Comparison of ENCODE assay signal across 10 mouse cellular contexts in the genomic region with DNA sequence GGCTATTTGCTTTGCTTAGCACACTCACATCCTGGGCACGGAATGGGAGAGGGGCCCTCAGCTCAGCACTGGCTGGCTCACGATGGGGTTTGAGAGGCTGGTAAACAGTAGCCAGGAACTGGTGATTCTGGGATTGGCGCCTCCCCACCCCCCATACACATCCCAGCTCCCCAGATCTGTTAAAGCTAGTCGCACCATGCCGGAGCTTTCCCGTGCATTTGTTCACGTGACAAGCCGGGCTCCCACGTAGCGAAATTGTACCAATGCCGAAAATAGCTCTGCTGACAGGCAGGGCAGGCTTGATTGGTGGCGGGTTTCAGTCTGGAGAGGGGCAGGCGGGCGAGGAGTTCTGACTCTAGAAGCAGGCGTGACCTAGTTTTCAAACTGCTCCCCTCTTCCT. TPM values are rescaled to one million over a fixed set of nuclear protein-coding genes. Genes with fewer than 3 reads are reported as not detected.
DNase-seq lines count a peak whose midpoint lies in the region; ATAC-seq and TF ChIP-seq lines count a peak whose summit lies in the region.
"Had no signal": no experiment of that assay in that cellular context is flagged by ENCODE, and none has a peak within 500 bp of the region (broad histone marks: within the 10 kb centered on the region; RNA-seq: fewer than 3 reads in every experiment).

No protein-coding gene starts in this region.

- ATAC-seq in liver, embryonic 11.5 days (replicated peaks; ENCODE audit: low FRiP score), result no peak
- no peak for ATAC-seq in liver, embryonic 12.5 days
- ATAC-seq in stomach, embryonic 16.5 days (ENCODE audit: insufficient read depth, low FRiP score), result no peak

- H3K4me2 ChIP-seq in liver, embryonic 11.5 days, result peak overlapping the region; percentile 33
- H3K4me2 ChIP-seq in liver, embryonic 12.5 days, result peak overlapping the region; percentile 20; the same call in 1 of the 2 replicates
- H3K4me2 ChIP-seq in stomach, embryonic 16.5 days (ENCODE audit: low read depth, low read length), result peak overlapping the region; percentile 36

- no peak for TF ChIP-seq EP300 in heart, adult 2 months (IDR thresholded peaks at IDR 0.05; ENCODE audit: insufficient read depth, low read depth, low read length)

- H3K36me3 ChIP-seq in liver, embryonic 11.5 days (ENCODE audit: control insufficient read depth, insufficient read depth, low read length), result no peaks in the 10 kb centered on the region
- no peaks in the 10 kb centered on the region for H3K36me3 ChIP-seq in heart, adult 2 months (ENCODE audit: control insufficient read depth, insufficient read depth, low read length)
- H3K36me3 ChIP-seq in liver, embryonic 12.5 days, result no peaks in the 10 kb centered on the region
- H3K36me3 ChIP-seq in stomach, embryonic 16.5 days (ENCODE audit: control insufficient read depth, insufficient read depth, low read length), result no peaks in the 10 kb centered on the region

- H3K4me1 ChIP-seq in liver, embryonic 11.5 days (replicated peaks; ENCODE audit: control insufficient read depth, insufficient read depth, low read length), result peaks cover 4% of the 10 kb centered on the region
- H3K4me1 ChIP-seq in heart, adult 2 months (ENCODE audit: control insufficient read depth, insufficient read depth, low read length), result no peaks in the 10 kb centered on the region; the same call in 1 of the 2 replicates
- no peaks in the 10 kb centered on the region for H3K4me1 ChIP-seq in liver, embryonic 12.5 days
- H3K4me1 ChIP-seq in stomach, embryonic 16.5 days (ENCODE audit: control insufficient read depth, insufficient read depth, low read length), result 0 out of 2 replicates have a peak, but pooled peaks cover 5% of the 10 kb centered on the region

- H3K9ac ChIP-seq in liver, embryonic 11.5 days (ENCODE audit: low read depth, low read length), result no peak overlapping the region
- H3K9ac ChIP-seq in heart, adult 2 months (ENCODE audit: low read depth, low read length), result no peak overlapping the region; the same call in 1 of the 2 replicates
- no peak overlapping the region for H3K9ac ChIP-seq in liver, embryonic 12.5 days
- H3K9ac ChIP-seq in stomach, embryonic 16.5 days (ENCODE audit: low read length), result 0 out of 2 replicates have a peak overlapping the region, but pooled peaks have one; percentile 14

- no peak overlapping the region for H3K27ac ChIP-seq in liver, embryonic 11.5 days (ENCODE audit: low read depth, low read length)
- no peak overlapping the region for H3K27ac ChIP-seq in heart, adult 2 months
- H3K27ac ChIP-seq in liver, embryonic 12.5 days, result no peak overlapping the region
- 0 out of 2 replicates have a peak overlapping the region, but pooled peaks have one; percentile 30 for H3K27ac ChIP-seq in stomach, embryonic 16.5 days (ENCODE audit: low read length)

- TF ChIP-seq CTCF in heart, adult 2 months (IDR thresholded peaks at IDR 0.05), result no peak

- H3K27me3 ChIP-seq in liver, embryonic 11.5 days (replicated peaks; ENCODE audit: control insufficient read depth, insufficient read depth, low read length), result no peaks in the 10 kb centered on the region
- no peaks in the 10 kb centered on the region for H3K27me3 ChIP-seq in heart, adult 2 months (ENCODE audit: control insufficient read depth, insufficient read depth, low read length)
- H3K27me3 ChIP-seq in liver, embryonic 12.5 days (replicated peaks), result no peaks in the 10 kb centered on the region
- no peaks in the 10 kb centered on the region for H3K27me3 ChIP-seq in stomach, embryonic 16.5 days (ENCODE audit: control insufficient read depth, insufficient read depth, low read length)

- H3K79me2 ChIP-seq in heart, adult 2 months (replicated peaks; ENCODE audit: control insufficient read depth, insufficient read depth, low read length), result no peaks in the 10 kb centered on the region

- intact Hi-C loops in heart, adult 2 months (cut with DNase I), result no loop called here
- intact Hi-C loops in left cerebral cortex, postnatal 10 days (cut with DNase I), result loop anchor here (10.0 kb wide), 1 partner anchor 519 kb away; no protein-coding TSS in a partner anchor

- H3K4me3 ChIP-seq in liver, embryonic 11.5 days (ENCODE audit: low read depth, low read length), result no peak overlapping the region
- H3K4me3 ChIP-seq in heart, adult 2 months, result peak overlapping the region; percentile 20; the same call in 1 of the 2 replicates
- no peak overlapping the region for H3K4me3 ChIP-seq in liver, embryonic 12.5 days
- H3K4me3 ChIP-seq in stomach, embryonic 16.5 days (replicated peaks; ENCODE audit: low read length), result no peak overlapping the region; the same call in 1 of the 2 replicates

- no peak for TF ChIP-seq POLR2A in heart, adult 2 months (IDR thresholded peaks at IDR 0.05; ENCODE audit: insufficient read depth, low read depth, low read length)

- no peaks in the 10 kb centered on the region for H3K9me3 ChIP-seq in liver, embryonic 11.5 days (ENCODE audit: control insufficient read depth, low read length)
- H3K9me3 ChIP-seq in liver, embryonic 12.5 days (replicated peaks), result no peaks in the 10 kb centered on the region
- H3K9me3 ChIP-seq in stomach, embryonic 16.5 days (replicated peaks; ENCODE audit: control insufficient read depth, low read length), result no peaks in the 10 kb centered on the region

- WGBS in liver, embryonic 11.5 days, result 74% methylated on average over 15 of the region's 15 CpGs
- 64% methylated on average over 15 of the region's 15 CpGs for WGBS in heart, adult 2 months
- 67% methylated on average over 15 of the region's 15 CpGs for WGBS in liver, embryonic 12.5 days (ENCODE audit: insufficient replicate concordance)
- 67% methylated on average over 15 of the region's 15 CpGs for WGBS in stomach, embryonic 16.5 days

- DNase-seq in liver, embryonic 11.5 days (ENCODE audit: low spot score), result no peak
- DNase-seq in liver, result no peak
- peak; percentile 33 to 41 for DNase-seq in heart, adult 2 months
- no peak for DNase-seq in spleen, postnatal 4 days (ENCODE audit: low spot score in 2 of 2)
- DNase-seq in left cerebral cortex, postnatal 10 days (ENCODE audit: extremely low spot score in 1 of 2, low spot score in 2 of 2), result no peak
- DNase-seq in adrenal gland, postnatal 14 days, result no peak

RNA-seq across cellular contexts. Expression of a gene that starts 16.5 kb away (rescaled TPM):
- polyA plus RNA-seq in liver, embryonic 11.5 days (2014; fragmentation: Nextera tagmentation; extraction: Ambion mirVana), result 7.3 and 9.1 TPM in 2 replicates
- 1 to 10 TPM; 3.3 to 4.6 TPM for total RNA-seq in heart, adult 2 months (2021)
- polyA plus RNA-seq in heart, adult 2 months (2012; rRNA removed), result 4.1 and 4.6 TPM in 2 replicates
- 4.9 and 5.2 TPM in 2 replicates for polyA plus RNA-seq in liver, embryonic 12.5 days (2016; fragmentation: Nextera tagmentation; extraction: Ambion mirVana)
- polyA plus RNA-seq in stomach, embryonic 16.5 days (2015; fragmentation: Nextera tagmentation; extraction: Ambion mirVana), result 12.9 and 15.2 TPM in 2 replicates
- 10 to 100 TPM; 12.5 to 13.4 TPM for total RNA-seq in left cerebral cortex, postnatal 10 days (2021)
- 22.4 and 24.4 TPM in 2 replicates for total RNA-seq in adrenal gland, postnatal 14 days (2021)

RNA-seq across cellular contexts. Expression of a gene that starts 38.1 kb away (rescaled TPM):
- not detected in 2 replicates for polyA plus RNA-seq in liver, embryonic 11.5 days (2014; fragmentation: Nextera tagmentation; extraction: Ambion mirVana)
- total RNA-seq in heart, adult 2 months (2021), result under 1 TPM in 1 of 2 experiments, not detected in 1; 0.68 TPM
- polyA plus RNA-seq in heart, adult 2 months (2012; rRNA removed), result 1.0 and 2.6 TPM in 2 replicates
- polyA plus RNA-seq in liver, embryonic 12.5 days (2016; fragmentation: Nextera tagmentation; extraction: Ambion mirVana), result not detected in 2 replicates
- 0.42 and 0.66 TPM in 2 replicates for polyA plus RNA-seq in stomach, embryonic 16.5 days (2015; fragmentation: Nextera tagmentation; extraction: Ambion mirVana)
- total RNA-seq in left cerebral cortex, postnatal 10 days (2021), result not detected
- total RNA-seq in adrenal gland, postnatal 14 days (2021), result not detected in 2 replicates
- total RNA-seq: hematopoietic stem cell, adult 5-6 weeks; left cerebral cortex, postnatal 14 days had no signal

Comparison
In these comparisons a context has a peak if more than half of its experiments do, and no peak if none do; other contexts are left out.
1. DNase-seq: peak in heart, adult 2 months (2 of 2); none in liver, embryonic 11.5 days (single experiment), liver (single experiment), spleen, postnatal 4 days (0 of 2), left cerebral cortex, postnatal 10 days (0 of 2) and adrenal gland, postnatal 14 days (single experiment).
2. Peak in every context shown above with its lines, with median percentiles within 50 percentile points of each other: H3K4me2 ChIP-seq.